Mouse (Mus musculus): Measurements from ENCODE around the gene Sdccag8. TPM values are rescaled to one million over a fixed set of nuclear protein-coding genes. Genes with fewer than 3 reads are reported as not detected.

The Sdccag8 gene
- polyA plus RNA-seq, 1 experiment = 12.8 TPM

- Histone ChIP-seq H3K27me3 (ENCODE audit: control insufficient read depth, insufficient read depth, low read length) (no peaks in the 10 kb centered on the region), H3K27ac (ENCODE audit: insufficient read depth, low read length) (no peak overlapping the region), H3K4me3 (replicated peaks; ENCODE audit: insufficient read depth, low read depth, low read length) (no peak overlapping the region), H3K4me1 (ENCODE audit: control insufficient read depth, insufficient read depth, low read length) (peaks cover 4% of the 10 kb centered on the region; the same call in 1 of the 2 replicates)
- no peak for TF ChIP-seq CTCF (IDR thresholded peaks at IDR 0.05; ENCODE audit: borderline replicate concordance, insufficient read depth, low read depth, low read length)
- TF ChIP-seq POLR2A (IDR thresholded peaks at IDR 0.05; ENCODE audit: borderline replicate concordance, insufficient read depth, low read length) = no peak
- DNase-seq = peak in 1 of 2 experiments; percentile 59
- WGBS = 44% methylated on average over 11 of the region's 11 CpGs
These were observed 237.0 kb downstream of the Sdccag8 start for GRCm38 (mm10) chr1:177051366-177051963.

- peak in 1 of 2 experiments; percentile 68 for DNase-seq
- no peak for TF ChIP-seq CTCF (IDR thresholded peaks at IDR 0.05; ENCODE audit: borderline replicate concordance, insufficient read depth, low read depth, low read length)
- TF ChIP-seq POLR2A (IDR thresholded peaks at IDR 0.05; ENCODE audit: borderline replicate concordance, insufficient read depth, low read length) = no peak
These were observed 240.4 kb downstream of the Sdccag8 start for GRCm38 (mm10) chr1:177054891-177055290.

GRCm38 (mm10) chr1:177061761-177062160 lies 247.3 kb downstream of the Sdccag8 start:
- Histone ChIP-seq H3K4me1 (ENCODE audit: control insufficient read depth, insufficient read depth, low read length) (no peaks in the 10 kb centered on the region), H3K27ac (ENCODE audit: insufficient read depth, low read length) (no peak overlapping the region), H3K27me3 (ENCODE audit: control insufficient read depth, insufficient read depth, low read length) (no peaks in the 10 kb centered on the region), H3K4me3 (replicated peaks; ENCODE audit: insufficient read depth, low read depth, low read length) (no peak overlapping the region)
- WGBS = 45% methylated on average over 2 of the region's 2 CpGs
- no peak for DNase-seq
- TF ChIP-seq POLR2A (IDR thresholded peaks at IDR 0.05; ENCODE audit: borderline replicate concordance, insufficient read depth, low read length) (no peak), CTCF (IDR thresholded peaks at IDR 0.05; ENCODE audit: borderline replicate concordance, insufficient read depth, low read depth, low read length) (no peak)

More at GRCm38 (mm10) chr1:177054891-177055290, 240.4 kb downstream of the Sdccag8 start:
- Histone ChIP-seq H3K4me3 (replicated peaks; ENCODE audit: insufficient read depth, low read depth, low read length) (no peak overlapping the region), H3K4me1 (ENCODE audit: control insufficient read depth, insufficient read depth, low read length) (peaks cover 4% of the 10 kb centered on the region; the same call in 1 of the 2 replicates), H3K27ac (ENCODE audit: insufficient read depth, low read length) (no peak overlapping the region), H3K27me3 (ENCODE audit: control insufficient read depth, insufficient read depth, low read length) (no peaks in the 10 kb centered on the region)
- 28% methylated on average over 2 of the region's 2 CpGs for WGBS

- Histone ChIP-seq H3K4me1 (ENCODE audit: control insufficient read depth, insufficient read depth, low read length) (no peaks in the 10 kb centered on the region), H3K27ac (ENCODE audit: insufficient read depth, low read length) (no peak overlapping the region), H3K4me3 (replicated peaks; ENCODE audit: insufficient read depth, low read depth, low read length) (no peak overlapping the region), H3K27me3 (ENCODE audit: control insufficient read depth, insufficient read depth, low read length) (no peaks in the 10 kb centered on the region)
- no peak for DNase-seq
- TF ChIP-seq CTCF (IDR thresholded peaks at IDR 0.05; ENCODE audit: borderline replicate concordance, insufficient read depth, low read depth, low read length) (no peak), POLR2A (IDR thresholded peaks at IDR 0.05; ENCODE audit: borderline replicate concordance, insufficient read depth, low read length) (no peak)
These were observed 251.3 kb downstream of the Sdccag8 start for GRCm38 (mm10) chr1:177065732-177066131.

- Histone ChIP-seq H3K4me1 (ENCODE audit: control insufficient read depth, insufficient read depth, low read length) (no peaks in the 10 kb centered on the region), H3K27me3 (ENCODE audit: control insufficient read depth, insufficient read depth, low read length) (no peaks in the 10 kb centered on the region), H3K27ac (ENCODE audit: insufficient read depth, low read length) (no peak overlapping the region), H3K4me3 (replicated peaks; ENCODE audit: insufficient read depth, low read depth, low read length) (no peak overlapping the region)
- no peak for DNase-seq
- WGBS = 91% methylated on average over 8 of the region's 8 CpGs
- TF ChIP-seq POLR2A (IDR thresholded peaks at IDR 0.05; ENCODE audit: borderline replicate concordance, insufficient read depth, low read length) (no peak), CTCF (IDR thresholded peaks at IDR 0.05; ENCODE audit: borderline replicate concordance, insufficient read depth, low read depth, low read length) (no peak)
These were observed 252.7 kb downstream of the Sdccag8 start for GRCm38 (mm10) chr1:177067123-177067646.

GRCm38 (mm10) chr1:177069161-177069560 lies 254.7 kb downstream of the Sdccag8 start:
- 90% methylated on average over 2 of the region's 2 CpGs for WGBS
- no peak for TF ChIP-seq CTCF (IDR thresholded peaks at IDR 0.05; ENCODE audit: borderline replicate concordance, insufficient read depth, low read depth, low read length)
- no peak for TF ChIP-seq POLR2A (IDR thresholded peaks at IDR 0.05; ENCODE audit: borderline replicate concordance, insufficient read depth, low read length)
- DNase-seq = no peak

More at GRCm38 (mm10) chr1:177069161-177069560, 254.7 kb downstream of the Sdccag8 start:
- Histone ChIP-seq H3K4me1 (ENCODE audit: control insufficient read depth, insufficient read depth, low read length) (no peaks in the 10 kb centered on the region), H3K4me3 (replicated peaks; ENCODE audit: insufficient read depth, low read depth, low read length) (no peak overlapping the region), H3K27ac (ENCODE audit: insufficient read depth, low read length) (no peak overlapping the region), H3K27me3 (ENCODE audit: control insufficient read depth, insufficient read depth, low read length) (no peaks in the 10 kb centered on the region)

Other genes with a start within 250 kb of the Sdccag8 start
- gene Cep170, start 593 bp upstream of the Sdccag8 start, polyA plus RNA-seq (2012; rRNA removed) = 69.6 and 76.1 TPM in 2 replicates

All from cerebellum, adult 2 months (tissue).